Mouse (Mus musculus) mesoderm, embryonic 11.5 days (tissue): ENCODE results near the gene Slc13a4.

Experiments used
- DNase-seq: peaks from one replicate; pipeline ENCODE4 v3.0.0-alpha.2; 2012; ENCODE audit warnings: low read depth, low spot score

Gene Slc13a4

DNA sequence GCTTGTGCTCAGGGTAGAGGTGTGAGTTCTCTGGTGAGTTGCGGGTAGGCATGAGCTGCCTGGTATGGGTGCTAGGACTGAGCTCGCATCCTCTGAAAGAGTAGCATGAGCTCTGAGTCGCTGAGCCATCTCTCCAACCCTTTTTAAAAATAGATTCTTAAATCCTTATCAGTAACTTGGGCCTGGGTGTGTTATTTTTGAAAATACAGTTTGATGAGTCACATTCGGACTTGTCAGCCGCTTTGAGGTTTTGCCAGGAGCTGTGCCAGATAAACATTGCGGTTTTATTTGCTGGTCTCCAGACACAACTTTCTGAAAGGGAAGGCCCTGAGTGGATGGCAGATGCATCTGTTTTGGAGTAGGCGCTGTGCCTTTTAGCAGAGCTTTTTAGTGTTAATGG is 51.2 kb downstream of the Slc13a4 start:
- DNase-seq: no peak

DNA sequence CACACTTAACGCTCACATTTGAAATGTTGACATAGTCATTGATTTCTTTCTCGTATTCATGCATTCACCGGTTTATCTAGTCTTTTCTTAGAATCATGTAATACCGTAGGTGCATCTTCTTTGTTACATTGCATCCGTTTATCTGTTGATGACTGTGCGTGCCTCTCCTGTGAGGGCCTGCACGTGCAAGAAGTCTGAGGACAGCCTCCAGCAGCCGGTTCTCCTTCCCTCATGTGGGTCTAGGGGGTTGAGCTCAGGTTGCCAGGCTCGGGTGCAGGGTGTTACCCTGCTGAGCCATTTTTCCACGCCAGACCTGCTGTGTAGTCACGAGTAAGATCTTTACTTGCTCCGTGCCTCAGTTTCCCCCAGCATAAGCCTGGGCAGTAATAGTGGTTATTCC is 52.9 kb downstream of the Slc13a4 start:
- no peak for DNase-seq

DNA sequence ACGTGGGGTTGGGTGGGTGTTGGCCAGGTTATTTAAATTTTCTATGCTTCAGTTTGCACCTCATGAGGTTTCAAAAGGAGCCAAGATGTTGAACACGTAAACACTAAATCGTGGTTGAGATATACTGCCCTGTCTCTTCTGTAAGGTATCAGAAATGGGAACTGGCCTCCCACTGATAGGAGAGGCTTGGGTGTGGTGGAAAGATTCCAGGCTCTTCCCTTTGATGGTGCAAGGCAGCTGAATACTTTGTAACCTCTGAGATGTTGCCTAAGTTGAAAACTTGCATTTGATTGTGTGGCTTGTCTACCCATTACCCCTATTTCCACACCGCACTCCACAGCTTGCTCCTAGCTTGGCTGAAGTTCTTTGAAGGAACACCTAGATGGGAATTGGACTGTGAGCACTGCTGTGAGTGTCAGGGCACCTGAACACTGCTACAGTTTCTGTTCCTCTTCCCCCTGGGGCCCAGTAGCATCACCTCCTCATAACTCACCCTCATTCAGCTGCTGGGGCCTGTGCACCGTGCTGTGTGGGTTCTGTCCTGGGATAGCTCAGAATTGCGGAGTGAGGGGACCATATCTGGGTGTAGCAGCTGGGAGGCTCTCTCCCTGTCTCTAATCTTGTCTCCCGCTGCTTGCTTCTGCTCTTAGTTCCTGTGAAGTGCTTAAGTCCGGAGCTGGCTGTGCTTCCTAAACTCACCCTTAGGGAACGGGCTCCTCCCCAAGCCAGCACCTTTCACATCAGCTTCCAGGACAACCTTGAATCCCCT is 53.6 kb downstream of the Slc13a4 start:
- DNase-seq: no peak

DNA sequence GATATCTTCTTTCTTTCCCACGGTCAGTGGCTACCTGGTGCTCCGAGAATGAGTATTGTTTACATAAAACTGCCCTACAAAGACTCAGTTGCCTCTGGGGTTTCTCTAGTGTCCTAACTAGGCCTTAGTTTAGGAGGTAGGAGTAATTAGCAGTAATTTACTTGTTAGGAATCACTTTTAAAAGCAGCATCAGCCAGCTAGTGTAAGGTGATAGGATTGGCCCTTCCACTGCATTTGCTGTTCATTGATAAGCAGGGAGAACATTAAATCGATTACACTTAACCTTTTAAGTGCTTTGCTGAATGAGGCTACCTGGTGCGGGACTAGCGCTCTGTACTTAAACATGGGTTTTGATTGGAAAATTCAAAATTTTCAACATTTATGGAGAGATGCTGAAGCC is 54.5 kb downstream of the Slc13a4 start:
- no peak for DNase-seq

DNA sequence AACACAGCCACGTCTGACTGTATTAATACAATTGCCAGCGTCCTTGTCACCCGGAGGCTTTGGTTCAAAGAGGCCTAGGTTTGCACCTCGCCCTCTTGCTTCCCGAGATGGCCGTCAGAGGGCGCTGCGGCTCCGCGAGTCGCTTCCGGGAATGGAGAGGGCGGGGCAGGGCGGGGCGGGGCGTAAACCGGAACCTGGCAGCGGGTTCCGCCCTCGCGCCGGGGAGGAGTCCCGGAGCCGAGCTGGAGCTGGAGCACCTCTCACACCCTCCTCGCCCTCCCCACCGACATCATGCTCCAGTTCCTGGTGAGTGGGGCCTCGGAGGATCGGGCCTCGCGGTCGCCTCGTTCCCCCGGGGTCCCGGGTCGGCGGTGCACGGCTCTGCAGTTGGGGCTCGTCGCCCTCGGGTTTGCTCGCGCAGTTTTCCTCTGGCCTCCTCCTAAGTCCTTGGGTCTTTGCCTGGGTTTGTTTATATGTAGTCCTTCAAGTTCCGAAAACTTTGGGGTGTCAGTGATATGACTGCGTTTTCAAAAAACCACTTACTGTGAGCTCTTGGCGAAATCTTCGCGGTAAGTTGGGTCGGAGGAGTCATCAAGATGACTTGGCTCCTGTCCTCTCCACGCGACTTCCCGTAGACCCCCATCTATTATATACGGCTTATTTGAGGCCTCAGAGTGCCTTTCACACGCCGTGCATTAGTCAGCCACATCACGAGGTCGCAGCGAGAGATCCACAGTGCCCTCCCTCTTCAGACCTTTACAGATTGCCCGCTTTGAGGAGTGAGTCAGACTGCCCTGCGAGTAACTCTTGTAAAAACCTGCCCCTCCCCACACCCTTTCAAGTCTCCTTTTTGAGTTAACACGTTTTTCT is 55.2 kb downstream of the Slc13a4 start:
- DNase-seq: peak; percentile 92

DNA sequence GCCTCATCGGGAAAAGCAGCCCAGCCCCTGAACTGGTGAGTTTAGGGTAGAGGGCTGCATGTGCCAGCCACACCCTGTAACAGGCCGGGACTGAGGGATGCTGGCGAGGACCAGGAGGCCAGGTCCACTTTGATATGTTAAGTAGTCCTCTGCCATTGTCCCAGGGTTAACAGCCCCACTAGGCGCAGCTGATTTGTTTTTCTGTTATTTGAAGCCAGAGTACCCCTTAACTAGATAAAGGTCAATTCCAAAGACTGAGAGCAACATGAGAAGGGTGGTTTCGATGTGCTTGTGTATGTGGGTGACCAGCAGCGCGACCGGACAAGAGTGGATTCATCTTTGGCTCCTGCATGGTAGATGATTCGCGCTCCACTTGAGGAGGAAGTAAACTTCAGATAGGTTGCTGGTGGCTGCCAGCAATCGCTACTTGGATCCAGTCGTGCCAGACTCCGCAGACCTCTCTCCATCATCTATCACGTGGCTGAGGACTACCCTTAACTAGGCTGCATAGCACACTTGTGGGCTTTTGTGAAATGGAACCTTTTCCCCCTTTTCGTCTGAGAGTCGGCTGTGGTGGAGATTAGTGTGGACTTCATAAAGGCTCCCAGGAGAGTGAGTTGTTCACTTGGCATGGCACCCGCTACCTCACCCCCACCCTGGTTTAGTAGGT is 56.0 kb downstream of the Slc13a4 start:
- no peak for DNase-seq

DNA sequence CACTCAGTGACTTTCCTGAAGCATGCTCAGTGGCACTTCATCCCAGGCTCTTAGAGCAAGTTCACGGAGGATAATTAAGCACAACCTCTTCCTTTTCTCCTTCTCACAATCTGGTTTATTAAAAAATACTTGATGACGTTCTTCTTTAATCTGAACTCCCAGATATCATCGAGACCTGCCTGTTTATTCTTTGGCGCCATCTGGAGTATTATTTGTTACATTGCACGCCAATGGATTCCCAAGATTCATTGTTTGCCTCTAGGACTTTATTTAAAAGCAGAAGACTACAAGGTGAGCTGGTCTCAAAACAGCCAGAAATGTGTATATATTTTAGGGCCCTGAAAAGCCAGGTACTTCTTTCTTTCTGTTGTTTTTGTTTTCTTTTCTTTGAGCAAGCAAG is 62.8 kb downstream of the Slc13a4 start:
- DNase-seq: peak; percentile 17

DNA sequence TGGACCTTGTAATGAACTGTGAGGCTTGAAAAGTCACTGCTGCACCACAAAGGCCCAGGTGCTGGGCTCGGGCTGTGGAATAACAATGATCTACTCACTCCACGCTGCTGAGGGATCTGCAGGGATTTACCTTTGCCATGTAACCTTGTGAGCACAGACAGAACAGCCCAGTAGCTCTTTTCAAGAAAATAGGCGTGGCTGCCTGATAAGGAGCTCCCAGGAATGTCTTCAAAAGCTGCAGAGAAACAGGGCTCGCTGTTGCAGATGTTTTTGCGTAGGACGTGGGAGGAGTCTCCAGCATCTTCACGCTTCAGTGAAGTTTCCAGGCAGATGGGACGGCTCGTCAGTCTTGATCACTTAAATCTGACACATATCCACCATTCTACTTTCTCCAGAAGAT is 63.9 kb downstream of the Slc13a4 start:
- DNase-seq: no peak

DNA sequence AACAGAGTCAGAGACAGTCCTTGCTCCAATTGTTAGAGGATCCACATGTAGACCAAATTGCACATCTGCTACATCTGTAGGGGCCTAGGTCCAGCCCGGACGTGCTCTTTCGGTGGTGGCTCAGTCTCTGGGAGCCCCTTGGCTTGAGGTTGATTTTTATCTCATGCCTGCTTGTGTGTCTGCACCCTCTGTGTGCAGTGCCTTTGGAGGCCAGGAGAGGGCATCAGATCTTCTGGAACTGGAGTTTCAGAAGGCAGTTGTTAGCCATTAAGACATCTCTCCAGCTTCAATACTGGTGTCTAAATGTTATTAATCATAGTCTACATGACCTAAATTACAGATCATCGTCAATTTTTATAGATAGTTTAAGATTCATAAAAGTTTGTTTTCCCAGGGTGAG is 64.7 kb downstream of the Slc13a4 start:
- no peak for DNase-seq

DNA sequence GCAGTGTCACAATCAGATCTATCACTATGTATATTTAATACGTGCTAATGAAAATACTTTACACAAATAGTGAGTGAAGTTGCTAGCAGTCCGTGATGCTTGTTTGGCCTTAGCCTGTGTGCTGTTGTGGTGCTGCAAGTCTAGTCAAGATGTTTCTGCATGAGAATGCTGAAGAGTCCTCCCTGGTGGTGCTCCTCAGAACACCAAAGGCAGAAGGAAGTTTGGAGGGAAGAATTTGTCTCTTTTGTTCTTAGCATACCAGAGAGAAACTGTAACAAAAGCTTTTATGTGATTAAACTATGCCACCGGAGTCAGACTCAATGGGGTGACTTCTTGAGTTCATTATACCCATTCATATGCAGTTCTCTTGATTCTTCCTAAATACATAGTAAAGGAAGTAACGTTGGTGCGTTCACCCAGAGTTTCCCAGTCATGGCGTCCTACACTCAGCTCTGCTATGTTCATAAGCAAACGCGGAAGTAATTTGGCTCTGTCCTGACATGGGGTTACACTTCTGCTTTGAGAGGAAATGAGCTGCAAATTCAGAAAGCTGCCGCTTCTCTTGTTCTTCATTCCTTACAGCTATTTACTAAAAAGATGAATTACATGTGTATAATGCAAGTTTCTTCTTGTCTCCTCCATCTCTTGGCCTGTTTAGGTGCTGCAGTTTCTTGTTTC is 71.7 kb downstream of the Slc13a4 start:
- no peak for DNase-seq

DNA sequence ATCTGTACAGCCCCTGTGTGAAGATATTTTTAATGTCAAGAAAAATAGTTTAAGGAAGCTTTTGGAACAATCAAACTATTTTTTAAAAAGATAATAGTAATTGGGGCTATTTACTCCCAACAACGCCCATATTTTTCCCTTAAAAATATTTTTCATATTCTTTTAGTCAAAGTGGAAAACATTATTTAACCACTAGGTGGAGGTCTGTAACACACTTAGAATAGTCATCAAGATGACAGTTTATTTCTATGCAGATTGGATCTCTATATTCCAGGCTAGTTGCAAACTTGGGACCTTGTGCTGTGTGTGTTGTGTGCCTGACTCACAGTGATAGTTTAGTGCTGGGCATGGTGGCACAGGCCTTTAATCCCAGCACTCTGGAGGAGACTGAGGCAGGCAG is 78.5 kb downstream of the Slc13a4 start:
- no peak for DNase-seq

DNA sequence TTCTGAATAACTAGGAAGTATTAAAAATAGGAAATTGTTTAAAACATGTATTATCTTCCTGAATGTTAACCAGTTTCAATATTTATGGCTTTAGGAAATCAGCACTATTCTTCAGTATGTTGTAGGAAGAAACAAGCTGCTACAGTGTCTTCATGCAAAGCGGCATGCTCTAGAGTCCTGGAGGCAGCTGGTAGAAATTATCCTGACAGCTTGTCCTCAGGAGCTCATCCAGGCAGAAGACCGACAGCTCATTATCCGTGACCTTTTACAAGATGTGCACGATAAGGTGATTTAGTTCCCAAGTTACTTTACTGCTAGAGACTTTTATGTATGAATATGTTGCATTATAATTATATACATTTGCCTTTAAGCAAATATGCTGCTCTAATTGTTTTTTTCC is 82.2 kb downstream of the Slc13a4 start:
- no peak for DNase-seq
